Mouse (Mus musculus) liver, adult 10 weeks (tissue): ENCODE measurements around the gene Dock10. TPM values are rescaled to one million over a fixed set of nuclear protein-coding genes. Genes with fewer than 3 reads are reported as not detected.

Experiments used
- polyA plus RNA-seq: library from polyadenylated mRNA; stranded (reverse); fragments of 350-450 nt; fragmentation: Illumina TruSeq; extraction: RNeasy Lipid Tissue Mini Kit (QIAGEN cat#74804); gene quantifications from one replicate; pipeline ENCODE4 v1.2.3, GENCODE M21; 2014; ENCODE audit warnings: low read depth, low replicate concordance

The Dock10 gene
- polyA plus RNA-seq: 3.3 TPM

GRCm38 (mm10) chr1:80757977-80758797 lies at the start of gene Dock10:
TSS of gene Dock10 (minus strand) at chr1:80758527.

GRCm38 (mm10) chr1:80461348-80461747 lies 297.0 kb downstream of the Dock10 start, which contains the start of gene Gm45261:
TSS of gene Gm45261 (minus strand) at chr1:80461448.

